Mouse (Mus musculus) gastrocnemius, postnatal 25 days (tissue): ENCODE measurements at regions not wholly inside any gene's neighbourhood (a gene's known extent, or its start where the extent isn't known, plus 50 kb on each side); places are given as distances from the start of the nearest gene placed in this dataset.
"Not testable (repeated sequence)": the region's sequence is repeated elsewhere in the genome, so short reads cannot be mapped to it uniquely, and the experiment has no call there.

Experiments used
- DNase-seq: peaks from one replicate; pipeline ENCODE4 v3.0.0; 2022
- microRNA-seq, 2 experiments: library from miRNA; unstranded; fragments of <30 nt; microRNA quantifications; one replicate each; pipeline ENCODE4 v1.2.0; 2021; ENCODE audit warnings: borderline replicate concordance in 2 of 2

DNA sequence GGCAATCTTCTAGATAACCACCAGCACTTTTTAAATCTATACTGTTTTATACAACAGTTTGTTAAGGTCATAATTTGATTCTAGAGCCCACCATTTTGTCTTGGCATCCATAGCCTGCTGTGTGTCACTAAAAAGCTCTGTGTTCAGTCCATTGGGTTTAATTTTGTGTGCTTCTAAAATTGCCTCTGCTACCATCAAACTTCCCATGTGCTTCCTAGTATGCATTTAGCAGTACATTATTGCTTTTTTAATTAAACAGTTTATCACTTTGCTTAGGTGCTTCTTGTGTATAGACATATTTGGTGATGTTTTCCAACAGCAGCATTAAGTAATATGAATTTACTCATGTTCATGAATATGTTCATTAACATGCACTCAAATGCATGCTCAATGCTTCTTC lies 102.4 kb upstream of the Egfr start:
- no peak for DNase-seq

DNA sequence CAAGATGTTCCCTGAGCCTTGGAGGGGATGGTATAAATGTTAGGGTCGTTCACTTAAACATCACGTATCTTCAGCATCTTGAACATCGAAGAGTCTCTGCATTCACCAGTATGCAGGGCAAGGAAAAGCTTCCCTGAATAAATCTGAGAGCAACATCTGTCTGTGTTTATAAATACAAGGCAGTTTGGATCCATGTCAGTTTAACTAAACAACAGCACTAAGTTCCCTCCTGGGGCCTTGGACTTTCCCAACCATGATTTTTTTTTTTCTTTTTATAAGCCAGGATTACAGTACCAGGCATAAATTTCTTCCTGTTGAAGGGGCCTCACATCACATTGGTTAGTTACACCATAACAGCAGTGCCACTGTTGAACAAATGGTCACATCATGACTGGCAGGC lies 88.2 kb upstream of the Egfr start:
- DNase-seq, result no peak

DNA sequence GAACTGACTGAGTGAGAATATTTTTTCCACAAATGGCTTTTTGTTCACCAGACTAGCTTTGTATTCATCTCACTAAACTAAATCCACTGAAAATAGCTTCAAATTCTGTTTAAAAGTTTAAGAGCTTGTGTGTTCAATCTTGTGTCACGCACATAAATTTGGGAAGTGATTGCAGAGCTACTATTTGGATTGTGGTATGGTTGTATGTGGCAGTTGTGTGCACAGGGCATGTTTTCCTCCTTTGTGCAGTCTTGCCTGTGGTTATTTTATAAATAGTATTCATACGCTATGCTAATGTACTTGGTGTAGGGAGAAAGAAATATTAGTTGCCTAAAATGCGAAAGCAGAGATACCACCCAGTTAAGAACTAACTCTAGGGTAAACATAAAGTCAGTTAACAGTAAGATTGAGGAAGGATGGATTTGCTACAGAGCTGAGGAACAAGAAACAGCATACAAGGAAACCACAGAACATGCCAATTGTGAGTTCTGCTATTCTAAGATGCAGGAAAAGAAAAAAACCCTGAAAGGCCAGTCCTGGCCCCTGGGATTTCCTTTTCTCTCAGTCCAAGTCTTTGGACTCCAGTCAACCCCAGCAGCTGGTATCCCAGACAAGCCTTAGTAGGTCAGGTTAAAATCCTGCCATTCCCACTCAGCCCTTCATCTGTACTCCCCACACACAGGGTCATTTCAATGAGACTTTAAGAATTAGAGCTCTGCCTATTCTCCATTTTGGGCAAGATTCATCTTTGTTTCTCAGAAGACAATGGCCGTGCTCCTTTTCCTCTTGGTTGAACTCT lies 82.4 kb upstream of the Egfr start:
- DNase-seq, result peak; percentile 11

DNA sequence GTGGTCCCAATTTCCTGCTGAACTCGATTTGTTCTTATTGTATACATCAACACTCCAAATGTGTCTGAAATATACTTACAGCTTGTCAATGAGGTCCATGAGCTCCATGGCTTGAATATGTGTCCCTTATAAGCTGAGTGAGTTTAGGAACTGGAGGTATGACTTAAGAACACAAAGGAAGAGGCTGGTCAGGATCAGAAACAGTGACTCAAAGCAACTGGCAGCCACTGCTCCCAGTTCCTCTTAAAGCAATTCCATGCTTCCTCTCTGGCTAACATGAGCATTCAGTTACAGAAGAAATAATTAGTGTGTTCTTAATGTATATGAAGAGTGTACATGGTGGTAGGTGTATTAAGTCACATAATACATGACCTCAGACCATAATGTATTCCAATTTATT lies 81.7 kb upstream of the Egfr start:
- DNase-seq, result no peak

DNA sequence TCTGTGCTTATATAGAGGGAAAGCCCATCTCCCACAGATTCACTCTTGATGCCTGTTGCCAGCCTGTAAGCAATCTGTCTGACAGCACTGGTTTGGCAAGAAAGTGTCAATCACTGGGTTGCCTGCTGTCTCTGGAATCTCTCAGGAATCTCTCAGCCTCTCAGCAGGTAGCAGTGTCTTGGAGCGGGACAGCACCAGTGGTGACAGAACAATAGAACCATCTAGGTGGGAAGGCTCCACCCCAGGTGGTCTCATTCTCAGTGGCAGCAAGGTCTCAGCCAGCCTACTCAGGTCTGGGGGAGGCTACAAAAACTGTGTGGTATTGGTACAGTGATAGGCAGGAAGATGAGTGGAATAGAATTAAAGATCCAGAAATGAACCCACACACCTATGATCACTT lies 76.1 kb upstream of the Egfr start:
- not testable (repeated sequence) for DNase-seq

DNA sequence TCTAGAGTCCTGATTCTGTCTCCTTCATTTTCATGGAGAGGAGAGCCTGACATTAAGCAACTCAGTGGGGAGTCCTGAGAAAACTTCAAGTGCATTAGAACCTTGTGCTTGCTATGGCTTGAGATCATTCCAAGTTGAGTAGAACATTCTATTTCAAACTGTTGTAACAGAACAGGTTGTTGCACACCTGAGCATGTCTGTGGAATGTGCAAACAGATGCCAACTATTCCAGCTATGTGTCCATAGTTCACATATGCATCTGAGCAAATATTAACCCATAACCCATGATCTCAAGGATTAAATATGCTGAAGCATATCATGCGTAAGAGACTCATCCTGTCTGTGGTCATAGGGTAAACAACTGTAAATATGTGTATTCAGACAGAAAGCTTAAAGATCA lies 68.5 kb upstream of the Egfr start:
- no peak for DNase-seq

DNA sequence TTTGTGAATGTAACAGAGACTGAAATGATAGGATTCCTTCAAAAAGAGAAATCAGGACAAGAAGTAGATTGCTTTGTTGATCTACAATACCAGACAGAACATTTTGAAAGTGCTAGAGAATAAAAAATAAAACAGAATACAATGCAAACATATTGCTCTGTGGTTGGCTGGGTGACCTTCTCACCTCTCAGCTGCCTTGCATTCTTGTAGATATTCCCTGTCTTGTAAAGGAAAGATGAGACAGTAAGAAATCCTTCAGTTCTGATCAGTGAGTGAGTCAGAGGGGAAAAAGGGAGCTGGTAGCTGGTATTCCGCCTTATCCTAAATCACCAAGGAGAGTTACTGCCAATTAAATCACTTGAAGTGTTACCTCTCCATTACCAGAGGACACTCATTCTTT lies 56.4 kb upstream of the Egfr start:
- no peak for DNase-seq

DNA sequence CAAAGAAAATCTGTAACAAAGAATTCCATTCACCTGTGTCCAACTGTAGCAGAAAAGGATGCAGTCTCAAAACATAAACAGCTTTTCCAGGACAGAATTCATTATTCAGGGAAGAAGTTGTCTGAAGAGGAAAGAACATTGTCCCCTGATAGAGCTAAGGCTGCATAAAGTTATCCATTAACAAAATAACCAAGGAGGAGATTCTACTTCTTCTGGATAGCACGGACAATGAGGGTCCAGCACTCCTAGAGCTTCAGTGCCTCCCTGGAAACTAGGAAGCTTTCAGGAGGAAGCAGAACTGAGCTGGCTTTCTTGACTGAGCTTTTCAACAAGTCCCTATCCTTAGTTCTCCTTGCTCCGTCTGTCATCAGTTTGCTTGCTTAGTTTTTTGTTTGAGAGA lies 55.2 kb upstream of the Egfr start:
- no peak for DNase-seq

DNA sequence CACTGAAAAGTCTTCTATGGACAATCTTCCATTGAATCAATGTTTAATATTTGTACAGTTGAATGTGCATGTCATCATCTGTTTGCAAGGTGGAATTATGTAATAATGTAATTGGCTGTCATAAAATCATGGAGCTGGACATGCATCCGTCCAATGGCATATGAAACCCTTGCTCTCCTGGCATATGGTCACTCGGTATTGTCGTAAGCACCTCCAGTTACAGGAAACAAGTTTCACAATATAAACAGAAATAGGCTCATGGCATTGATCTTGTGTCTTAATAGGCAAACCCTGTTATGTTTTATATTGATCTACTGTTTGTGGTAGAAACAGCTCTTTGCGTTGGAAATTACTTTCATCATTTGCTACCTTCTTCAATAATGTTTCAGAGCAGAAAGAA lies 50.2 kb upstream of the Egfr start:
- DNase-seq, result no peak

Small RNA genes in the stretch of these regions (microRNA-seq; reads per million reads assigned to microRNA genes)
- gene Gm24714, result 0 reads per million in 2 experiments
